ENCODE assay signal across 8 mouse cellular contexts in the genomic region with DNA sequence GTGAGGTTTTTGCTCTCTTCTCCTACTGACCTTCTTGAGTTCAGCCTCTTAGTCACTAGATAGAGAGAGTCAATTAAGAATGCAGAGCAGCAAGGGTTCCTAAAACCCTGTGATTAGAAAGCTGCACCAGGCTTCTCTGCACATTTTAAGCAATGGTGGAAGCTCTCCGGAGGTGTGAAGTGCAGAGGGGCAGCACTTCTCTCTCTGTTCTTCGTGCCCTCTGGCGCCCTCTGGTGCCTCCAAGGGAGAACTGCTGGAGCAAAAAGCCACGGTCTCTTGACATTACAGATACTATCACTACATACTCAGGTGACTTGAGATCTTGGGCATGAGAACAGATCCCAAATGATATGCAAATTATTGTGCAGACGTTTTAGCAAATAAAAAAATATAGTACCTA.
A peak's percentile ranks its signal among the peaks of the same experiment; 100 is the strongest.
DNase-seq lines count a peak whose midpoint lies in the region; ATAC-seq and TF ChIP-seq lines count a peak whose summit lies in the region.

No protein-coding gene starts in this region.

- H3K36me3 ChIP-seq in liver, postnatal 0 days (replicated peaks; ENCODE audit: insufficient read depth, low read length): no peaks in the 10 kb centered on the region
- no peaks in the 10 kb centered on the region for H3K36me3 ChIP-seq in thymus, adult 2 months (ENCODE audit: control insufficient read depth, insufficient read depth, low read length)

- no peak overlapping the region for H3K9ac ChIP-seq in liver, postnatal 0 days (replicated peaks)

- no peak overlapping the region for H3K4me3 ChIP-seq in liver, postnatal 0 days (ENCODE audit: low read depth, low read length)
- no peak overlapping the region for H3K4me3 ChIP-seq in olfactory bulb, adult 2 months (ENCODE audit: insufficient read depth, low read depth, low read length)
- no peak overlapping the region for H3K4me3 ChIP-seq in thymus, adult 2 months (ENCODE audit: control insufficient read depth, insufficient read depth, low read length)

- H3K4me2 ChIP-seq in liver, postnatal 0 days (ENCODE audit: low read depth, low read length): no peak overlapping the region

- no peak for TF ChIP-seq EP300 in liver, postnatal 0 days (IDR thresholded peaks at IDR 0.05; ENCODE audit: low read depth)

- intact Hi-C loops in gastrocnemius, postnatal 36 days (cut with DNase I): loop anchor here (2.0 kb wide), 1 partner anchor 364 kb away; no protein-coding TSS in a partner anchor

- H3K4me1 ChIP-seq in liver, postnatal 0 days (ENCODE audit: insufficient read depth): no peaks in the 10 kb centered on the region
- H3K4me1 ChIP-seq in olfactory bulb, adult 2 months (ENCODE audit: control insufficient read depth, insufficient read depth, low read length): no peaks in the 10 kb centered on the region
- no peaks in the 10 kb centered on the region for H3K4me1 ChIP-seq in thymus, adult 2 months (replicated peaks; ENCODE audit: control insufficient read depth, insufficient read depth, low read length)

- no peaks in the 10 kb centered on the region for H3K27me3 ChIP-seq in liver, postnatal 0 days (ENCODE audit: insufficient read depth, low read length)
- no peaks in the 10 kb centered on the region for H3K27me3 ChIP-seq in thymus, adult 2 months (ENCODE audit: control insufficient read depth, insufficient read depth, low read length)

- no peak for TF ChIP-seq POLR2A in olfactory bulb, adult 2 months (IDR thresholded peaks at IDR 0.05; ENCODE audit: insufficient read depth, low read depth, low read length)
- TF ChIP-seq POLR2A in thymus, adult 2 months (IDR thresholded peaks at IDR 0.05; ENCODE audit: control insufficient read depth, extremely low read depth, insufficient read depth, low read length, poor library complexity): no peak

- TF ChIP-seq CTCF in liver, postnatal 0 days (IDR thresholded peaks at IDR 0.05; ENCODE audit: low read depth): peak; percentile 79
- TF ChIP-seq CTCF in olfactory bulb, adult 2 months (IDR thresholded peaks at IDR 0.05; ENCODE audit: insufficient read depth, low read depth, low read length): peak; percentile 91
- TF ChIP-seq CTCF in thymus, adult 2 months (IDR thresholded peaks at IDR 0.05; ENCODE audit: borderline replicate concordance, control insufficient read depth, extremely low read depth, insufficient read depth, low read length, poor library complexity): peak; percentile 67; the same call in 1 of the 2 replicates

- no peaks in the 10 kb centered on the region; the same call in 1 of the 2 replicates for H3K9me3 ChIP-seq in liver, postnatal 0 days (ENCODE audit: low read length)

- no peak for ATAC-seq in liver, postnatal 0 days

- peak; percentile 7 to 50 for DNase-seq in spleen, adult 18-20 months
- no peak for DNase-seq in spleen, adult 12 weeks (ENCODE audit: low spot score)
- peak; percentile 54 to 76 for DNase-seq in cerebellum, postnatal 4 days (ENCODE audit: low spot score in 2 of 2)
- DNase-seq in gastrocnemius, postnatal 36 days: peak; percentile 6 to 16
- peak; percentile 77 for DNase-seq in kidney, postnatal 10 days
- DNase-seq in liver, postnatal 0 days: peak; percentile 44
- peak; percentile 71 for DNase-seq in thymus, adult 2 months

- no peak overlapping the region for H3K27ac ChIP-seq in liver, postnatal 0 days (ENCODE audit: low read depth)
- no peak overlapping the region for H3K27ac ChIP-seq in olfactory bulb, adult 2 months (ENCODE audit: insufficient read depth, low read depth, low read length)
- no peak overlapping the region for H3K27ac ChIP-seq in thymus, adult 2 months (ENCODE audit: control insufficient read depth, insufficient read depth, low read length)

- WGBS in liver, postnatal 0 days (ENCODE audit: insufficient replicate concordance): 3% methylated on average over 5 of the region's 5 CpGs
- 5% methylated on average over 5 of the region's 5 CpGs for WGBS in olfactory bulb, adult 2 months
- 4% methylated on average over 5 of the region's 5 CpGs for WGBS in thymus, adult 2 months
